Mouse (Mus musculus) heart, embryonic 15.5 days (tissue): ENCODE measurements around the gene Map2k7. TPM values are rescaled to one million over a fixed set of nuclear protein-coding genes. Genes with fewer than 3 reads are reported as not detected.

Experiments used
- ATAC-seq: fragments of 200-750 bp; cut with Nextera tagmentation; replicated peaks from 2 replicates; pipeline ENCODE4 v1.8.0; 2017; ENCODE audit warnings: low read depth, moderate TSS enrichment; ENCODE audit not compliant: insufficient number of reproducible peaks, insufficient read depth, low FRiP score
- H3K27ac ChIP-seq: fragments of 300-500 bp; sonication (generic); 2 replicates; pipeline ENCODE4 v1.5.1; 2015; ENCODE audit warnings: mild to moderate bottlenecking, inconsistent platforms
- H3K27me3 ChIP-seq: fragments of 300-500 bp; sonication (generic); 2 replicates; pipeline ENCODE4 v1.6.1; 2015; ENCODE audit warnings: inconsistent platforms
- H3K36me3 ChIP-seq: fragments of 300-500 bp; sonication (generic); 2 replicates; pipeline ENCODE4 v1.6.1; 2015; ENCODE audit warnings: mild to moderate bottlenecking, inconsistent platforms
- H3K4me1 ChIP-seq: fragments of 300-500 bp; sonication (generic); replicated peaks from 2 replicates; pipeline ENCODE4 v1.6.1; 2015; ENCODE audit warnings: inconsistent platforms
- H3K4me2 ChIP-seq: fragments of 300-500 bp; sonication (generic); 2 replicates; pipeline ENCODE4 v1.6.1; 2015; ENCODE audit warnings: inconsistent platforms, mild to moderate bottlenecking, moderate library complexity
- H3K4me3 ChIP-seq: fragments of 300-500 bp; sonication (generic); 2 replicates; pipeline ENCODE4 v1.5.1; 2015; ENCODE audit warnings: mild to moderate bottlenecking, inconsistent platforms
- H3K9ac ChIP-seq: fragments of 300-500 bp; sonication (generic); 2 replicates; pipeline ENCODE4 v1.6.1; 2015; ENCODE audit warnings: mild to moderate bottlenecking, inconsistent platforms
- H3K9me3 ChIP-seq: fragments of 300-500 bp; sonication (generic); replicated peaks from 2 replicates; pipeline ENCODE4 v1.6.1; 2016; ENCODE audit warnings: inconsistent platforms
- WGBS: fragments of 180-500 bp; shearing (Covaris S2); methylation state at CpG from one replicate; pipeline ENCODE4 v1.1.7; 2015; ENCODE audit warnings: mixed read lengths; 5-methylcytosine and 5-hydroxymethylcytosine counted together
- polyA plus RNA-seq: library from polyadenylated mRNA; unstranded; fragments of >200 nt; fragmentation: Nextera tagmentation; extraction: Ambion mirVana; gene quantifications from 2 replicates; pipeline ENCODE4 v1.2.1, GENCODE M21; 2015

Gene Map2k7
- 21.0 and 24.6 TPM in 2 replicates for polyA plus RNA-seq

DNA sequence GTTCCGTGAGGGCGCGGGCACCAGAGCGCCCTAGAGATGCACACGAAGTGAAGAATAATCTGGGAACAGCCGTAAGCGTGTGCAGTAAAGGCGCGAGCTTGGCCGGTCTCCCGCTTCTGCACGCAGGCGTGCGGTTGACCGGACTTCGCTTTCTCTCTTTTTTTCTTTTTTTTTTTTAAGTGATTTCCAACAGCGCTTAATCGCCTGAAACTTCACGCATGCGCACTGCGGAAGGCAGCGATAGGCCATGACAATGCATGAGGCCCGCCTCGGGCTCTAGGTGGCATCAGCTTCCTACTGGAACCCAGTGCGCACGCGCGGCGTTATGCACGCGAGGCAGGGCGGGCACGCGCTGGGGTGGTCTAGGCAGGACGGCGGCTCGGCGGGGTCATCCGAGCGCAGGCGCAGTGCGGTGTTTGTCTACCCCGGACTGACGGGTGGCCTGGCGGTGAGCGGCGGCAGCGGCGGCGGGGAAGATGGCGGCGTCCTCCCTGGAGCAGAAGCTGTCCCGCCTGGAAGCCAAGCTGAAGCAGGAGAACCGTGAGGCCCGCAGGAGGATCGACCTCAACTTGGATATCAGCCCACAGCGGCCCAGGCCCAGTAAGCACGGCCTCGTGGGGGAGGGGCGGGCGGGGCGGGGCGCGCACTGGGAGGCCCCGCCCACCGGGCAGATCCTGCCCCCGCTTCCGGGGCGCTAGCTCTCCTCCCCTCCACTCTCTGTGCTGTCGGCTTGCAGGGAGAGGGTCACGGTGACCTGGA lies at the start of gene Map2k7, which contains the start of gene Gm49320:
Gene Map2k7, plus strand, starts transcription at position 307 of the 759 bp plus-strand sequence.
Gene Gm49320, plus strand, starts transcription at position 432 of the 759 bp plus-strand sequence.
- Histone ChIP-seq H3K9me3 (no peaks in the 10 kb centered on the region), H3K4me1 (peaks cover 27% of the 10 kb centered on the region), H3K27ac (peak within 1 kb of the TSS; percentile 93), H3K4me2 (peak within 1 kb of the TSS; percentile 72), H3K36me3 (peaks cover 14% of the 10 kb centered on the region), H3K27me3 (no peaks in the 10 kb centered on the region), H3K9ac (peak within 1 kb of the TSS; percentile 78), H3K4me3 (peak within 1 kb of the TSS; percentile 82)
- under 1% methylated on average over 65 of the region's 71 CpGs for WGBS
- ATAC-seq = peak; percentile 95

DNA sequence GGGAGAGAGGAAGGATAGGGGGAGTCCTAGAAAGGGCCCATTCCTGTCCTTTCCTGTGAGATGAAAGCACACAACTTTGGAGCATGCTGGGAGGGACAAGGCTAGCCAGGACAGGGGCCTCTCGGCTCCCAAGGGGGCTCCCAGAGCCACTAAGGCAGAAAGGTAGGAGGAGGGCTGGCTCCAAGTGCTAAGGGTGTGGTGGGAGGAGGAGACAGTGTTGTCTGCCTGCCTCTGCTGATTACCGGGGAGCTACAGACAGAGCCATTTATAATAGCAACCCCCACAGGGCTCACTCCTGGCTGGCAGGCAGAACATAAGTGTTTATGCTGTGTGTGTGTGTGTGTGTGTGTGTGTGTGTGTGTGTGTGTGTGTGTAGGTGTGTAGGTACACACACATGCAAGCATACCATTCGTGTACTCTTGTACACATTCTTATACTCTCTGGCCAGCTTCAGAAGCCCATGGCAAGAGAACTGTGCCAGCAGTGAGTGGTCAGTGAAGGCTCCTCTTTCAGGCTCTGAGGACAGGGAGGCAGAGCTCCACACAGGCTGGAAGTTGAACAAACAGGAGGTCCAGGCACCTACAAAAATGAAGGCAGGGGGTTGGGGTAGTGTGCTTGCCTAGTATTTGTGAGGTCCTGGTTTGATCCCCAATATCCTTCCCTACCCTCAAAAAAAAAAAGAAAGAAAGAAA lies 49.4 kb upstream of the Map2k7 start:
- no peak for ATAC-seq

DNA sequence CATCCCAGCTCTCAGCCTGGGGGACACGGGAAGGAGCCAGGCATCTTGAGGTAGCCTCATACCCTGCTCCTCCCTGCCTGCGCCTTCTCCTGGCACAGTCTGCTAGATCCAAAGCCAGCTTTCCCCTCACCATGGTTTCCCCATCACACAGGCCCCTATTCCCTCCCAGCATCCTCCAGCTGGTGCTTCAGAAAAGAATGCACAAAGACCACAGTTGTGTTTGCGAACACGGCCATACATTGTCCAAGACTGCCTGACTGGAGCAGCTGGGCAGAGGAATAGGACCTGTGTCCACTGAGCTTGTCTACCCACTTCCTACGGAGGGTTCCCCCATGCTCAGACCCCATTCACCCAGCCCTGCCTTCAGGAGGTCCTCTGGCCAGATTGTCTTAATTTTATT lies 46.2 kb upstream of the Map2k7 start:
- 72% methylated on average over 5 of the region's 5 CpGs for WGBS
- no peak overlapping the region for H3K4me3 ChIP-seq
- H3K27me3 ChIP-seq = no peaks in the 10 kb centered on the region
- no peaks in the 10 kb centered on the region for H3K9me3 ChIP-seq
- H3K36me3 ChIP-seq = peaks cover 7% of the 10 kb centered on the region; the same call in 1 of the 2 replicates
- ATAC-seq = no peak
- H3K9ac ChIP-seq = no peak overlapping the region
- H3K4me2 ChIP-seq = no peak overlapping the region
- H3K27ac ChIP-seq = no peak overlapping the region
- peaks cover 8% of the 10 kb centered on the region for H3K4me1 ChIP-seq

More for the DNA sequence above, 49.4 kb upstream of the Map2k7 start:
- no peak overlapping the region for H3K9ac ChIP-seq
- H3K27ac ChIP-seq = no peak overlapping the region
- H3K4me1 ChIP-seq = peaks cover 8% of the 10 kb centered on the region
- peaks cover 23% of the 10 kb centered on the region for H3K36me3 ChIP-seq
- 44% methylated on average over 3 of the region's 3 CpGs for WGBS
- H3K27me3 ChIP-seq = no peaks in the 10 kb centered on the region
- H3K9me3 ChIP-seq = no peaks in the 10 kb centered on the region
- no peak overlapping the region for H3K4me2 ChIP-seq
- H3K4me3 ChIP-seq = no peak overlapping the region

DNA sequence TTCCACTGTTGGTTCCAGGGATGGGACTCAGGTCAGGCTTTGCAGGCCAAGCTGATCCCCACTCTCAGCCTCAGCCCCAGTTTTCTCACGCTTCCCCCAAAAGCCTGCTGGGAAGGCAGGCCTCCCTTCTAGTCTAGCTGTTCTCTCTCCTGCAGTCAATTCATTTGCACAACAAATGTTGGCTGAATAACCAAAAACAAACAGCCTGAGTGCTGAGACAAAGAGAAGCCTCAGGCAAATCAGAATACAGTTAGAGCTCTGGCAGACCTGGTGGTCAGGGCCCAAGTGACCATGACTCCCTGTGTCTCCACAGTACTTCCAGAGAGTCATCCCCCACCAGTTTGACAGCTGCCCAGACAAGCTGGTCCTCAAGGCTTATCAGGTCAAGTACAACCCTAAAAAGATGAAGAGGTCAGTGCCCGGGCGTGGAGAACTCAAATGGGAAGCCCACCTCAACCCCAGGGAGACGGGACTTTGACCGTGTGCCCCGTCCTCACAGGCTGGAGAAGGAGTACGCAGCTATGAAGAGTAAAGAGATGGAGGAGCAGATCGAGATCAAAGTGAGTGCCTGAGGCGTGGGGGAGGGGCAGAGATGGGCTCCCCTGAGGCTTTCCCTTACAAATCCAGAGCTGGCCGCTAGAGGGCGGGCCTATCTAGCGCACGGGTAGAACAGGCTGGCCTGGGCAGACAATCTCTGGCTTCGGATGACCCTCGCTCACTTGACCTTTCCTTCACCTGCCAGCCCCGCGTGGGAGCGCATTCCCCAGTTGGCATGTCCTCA lies 45.5 kb upstream of the Map2k7 start:
- WGBS = 11% methylated on average over 18 of the region's 18 CpGs
- Histone ChIP-seq H3K4me3 (no peak overlapping the region), H3K9me3 (no peaks in the 10 kb centered on the region), H3K4me2 (peak overlapping the region; percentile 17; the same call in 1 of the 2 replicates), H3K36me3 (0 out of 2 replicates have a peak, but pooled peaks cover 5% of the 10 kb centered on the region), H3K27ac (no peak overlapping the region), H3K4me1 (peaks cover 8% of the 10 kb centered on the region), H3K27me3 (no peaks in the 10 kb centered on the region), H3K9ac (no peak overlapping the region)
- peak; percentile 82 for ATAC-seq

DNA sequence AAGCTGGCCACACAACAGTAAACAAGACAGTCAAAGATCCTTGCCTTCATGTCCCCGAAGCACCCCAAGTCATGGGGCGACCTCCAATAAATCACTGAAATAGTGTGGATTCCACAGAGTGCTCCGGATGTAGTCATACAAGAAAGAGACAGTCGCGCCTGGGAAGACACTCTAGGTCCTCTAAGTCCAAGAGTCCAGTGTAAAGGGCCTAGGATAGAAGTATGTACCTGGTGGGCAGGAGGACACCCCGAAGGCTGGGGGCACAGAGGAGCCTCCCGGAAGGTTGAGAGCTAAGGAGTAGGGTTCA lies 45.0 kb upstream of the Map2k7 start:
- Histone ChIP-seq H3K27me3 (no peaks in the 10 kb centered on the region), H3K9me3 (no peaks in the 10 kb centered on the region), H3K4me2 (peak overlapping the region; percentile 17; the same call in 1 of the 2 replicates), H3K4me1 (peaks cover 8% of the 10 kb centered on the region), H3K9ac (no peak overlapping the region), H3K27ac (no peak overlapping the region), H3K36me3 (0 out of 2 replicates have a peak, but pooled peaks cover 5% of the 10 kb centered on the region), H3K4me3 (no peak overlapping the region)
- WGBS = 51% methylated on average over 7 of the region's 7 CpGs
- no peak for ATAC-seq

DNA sequence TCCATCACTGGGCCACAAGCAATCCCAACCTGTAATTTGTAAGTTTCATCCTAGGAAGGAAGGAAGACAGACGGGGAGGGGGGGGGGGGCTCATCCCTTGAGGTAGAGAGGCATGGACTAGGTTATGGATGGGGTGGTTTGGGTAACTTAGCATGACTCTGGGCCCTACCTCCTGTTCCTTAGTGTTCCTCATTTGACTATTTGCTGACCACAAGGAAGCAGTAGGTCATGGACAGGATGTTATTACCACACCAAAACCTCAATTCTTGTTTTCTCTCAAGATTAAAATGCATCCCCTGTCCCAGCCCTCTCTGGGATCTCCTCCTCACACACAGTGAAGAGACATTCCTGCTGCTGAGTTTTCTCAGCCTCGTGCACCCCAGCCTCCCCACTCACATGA lies 37.2 kb upstream of the Map2k7 start:
- peaks cover 6% of the 10 kb centered on the region for H3K4me1 ChIP-seq
- H3K27me3 ChIP-seq = peaks cover 20% of the 10 kb centered on the region
- H3K9ac ChIP-seq = no peak overlapping the region
- H3K4me2 ChIP-seq = no peak overlapping the region
- no peak overlapping the region for H3K4me3 ChIP-seq
- no peak for ATAC-seq
- 54% methylated on average over 2 of the region's 2 CpGs for WGBS
- no peaks in the 10 kb centered on the region for H3K36me3 ChIP-seq
- H3K9me3 ChIP-seq = no peaks in the 10 kb centered on the region
- no peak overlapping the region for H3K27ac ChIP-seq

DNA sequence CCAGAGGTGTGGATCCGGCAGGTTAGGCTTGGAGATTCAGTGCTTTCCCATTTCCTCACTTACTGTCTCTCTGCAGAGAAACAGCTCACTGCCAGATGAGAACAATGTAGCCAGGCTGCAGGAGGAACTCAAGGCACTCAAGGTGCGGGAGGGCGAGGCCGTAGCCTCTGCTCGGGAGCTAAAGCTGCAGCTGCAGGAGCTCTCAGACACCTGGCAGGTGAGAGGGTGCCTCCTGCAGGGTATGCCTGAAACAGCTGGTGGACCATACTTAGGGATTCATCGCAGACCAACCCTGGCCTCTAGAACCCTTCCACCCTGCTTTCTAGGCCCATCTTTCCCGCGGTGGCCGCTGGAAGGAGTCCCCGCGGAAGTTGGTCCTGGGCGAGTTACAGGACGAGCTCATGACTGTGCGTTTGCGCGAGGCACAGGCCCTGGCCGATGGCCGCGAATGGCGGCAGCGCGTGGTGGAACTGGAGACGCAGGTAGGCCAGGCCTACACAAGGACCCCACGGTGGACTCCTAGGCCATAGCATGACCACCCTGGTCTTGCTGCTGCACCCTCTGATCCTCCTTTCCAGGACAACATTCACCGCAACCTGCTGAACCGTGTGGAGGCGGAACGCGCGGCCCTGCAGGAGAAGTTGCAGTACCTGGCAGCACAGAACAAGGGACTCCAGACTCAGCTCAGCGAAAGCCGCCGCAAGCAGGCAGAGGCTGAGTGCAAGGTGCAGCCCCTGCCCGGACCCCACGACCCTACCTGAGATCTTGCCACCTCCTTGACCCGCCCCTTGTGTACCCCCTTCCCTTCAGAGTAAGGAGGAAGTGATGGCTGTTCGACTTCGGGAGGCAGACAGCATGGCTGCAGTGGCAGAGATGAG lies 33.1 kb upstream of the Map2k7 start:
- peaks cover 14% of the 10 kb centered on the region for H3K4me1 ChIP-seq
- no peak overlapping the region for H3K27ac ChIP-seq
- 28% methylated on average over 38 of the region's 38 CpGs for WGBS
- H3K36me3 ChIP-seq = 0 out of 2 replicates have a peak, but pooled peaks cover 3% of the 10 kb centered on the region
- no peaks in the 10 kb centered on the region for H3K9me3 ChIP-seq
- H3K9ac ChIP-seq = no peak overlapping the region
- peaks cover 35% of the 10 kb centered on the region for H3K27me3 ChIP-seq
- peak overlapping the region; percentile 23 for H3K4me3 ChIP-seq
- no peak for ATAC-seq
- peak overlapping the region; percentile 53 for H3K4me2 ChIP-seq

DNA sequence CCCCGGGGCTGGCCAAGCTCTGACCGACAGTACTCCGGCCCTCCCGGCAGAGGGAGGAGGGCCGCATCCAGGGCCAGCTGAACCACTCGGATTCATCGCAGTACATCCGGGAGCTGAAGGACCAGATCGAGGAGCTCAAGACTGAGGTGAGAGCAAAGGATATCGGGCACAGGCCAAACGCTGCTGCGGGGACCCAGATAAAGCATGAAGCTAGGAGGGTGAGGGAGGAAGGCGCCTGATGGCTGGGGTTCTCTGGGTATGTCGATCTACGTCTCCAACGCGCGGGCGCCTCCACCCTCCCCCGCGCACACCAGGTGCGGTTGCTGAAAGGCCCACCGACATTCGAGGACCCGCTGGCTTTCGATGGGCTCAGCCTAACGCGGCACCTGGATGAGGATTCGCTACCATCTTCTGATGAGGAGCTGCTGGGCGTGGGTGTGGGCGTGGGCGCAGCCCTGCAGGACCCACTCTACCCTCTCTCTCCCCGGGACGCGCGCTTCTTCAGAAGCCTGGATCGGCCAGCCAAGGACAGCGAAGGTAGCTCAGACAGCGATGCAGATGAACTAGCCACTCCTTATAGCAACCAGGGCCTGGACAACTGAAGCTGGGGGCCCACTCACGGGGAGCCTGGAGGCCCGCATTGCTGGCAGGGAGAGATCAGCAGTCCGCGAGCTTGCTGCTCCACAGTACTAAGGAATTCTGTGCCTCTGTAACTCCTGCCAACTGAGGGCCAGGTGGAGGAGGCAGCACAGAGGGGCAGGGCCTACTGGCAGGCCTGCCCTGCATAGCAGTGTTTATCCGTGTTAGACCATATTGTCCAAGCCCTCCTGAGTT lies 32.1 kb upstream of the Map2k7 start:
- peak overlapping the region; percentile 28; the same call in 1 of the 2 replicates for H3K9ac ChIP-seq
- peak overlapping the region; percentile 53 for H3K4me2 ChIP-seq
- peak overlapping the region; percentile 23 for H3K4me3 ChIP-seq
- H3K4me1 ChIP-seq = peaks cover 14% of the 10 kb centered on the region
- no peaks in the 10 kb centered on the region for H3K9me3 ChIP-seq
- WGBS = 15% methylated on average over 44 of the region's 44 CpGs
- H3K27ac ChIP-seq = no peak overlapping the region
- peaks cover 35% of the 10 kb centered on the region for H3K27me3 ChIP-seq
- H3K36me3 ChIP-seq = 0 out of 2 replicates have a peak, but pooled peaks cover 3% of the 10 kb centered on the region
- ATAC-seq = 0 out of 2 replicates have a peak, but pooled peaks have one; percentile 31

DNA sequence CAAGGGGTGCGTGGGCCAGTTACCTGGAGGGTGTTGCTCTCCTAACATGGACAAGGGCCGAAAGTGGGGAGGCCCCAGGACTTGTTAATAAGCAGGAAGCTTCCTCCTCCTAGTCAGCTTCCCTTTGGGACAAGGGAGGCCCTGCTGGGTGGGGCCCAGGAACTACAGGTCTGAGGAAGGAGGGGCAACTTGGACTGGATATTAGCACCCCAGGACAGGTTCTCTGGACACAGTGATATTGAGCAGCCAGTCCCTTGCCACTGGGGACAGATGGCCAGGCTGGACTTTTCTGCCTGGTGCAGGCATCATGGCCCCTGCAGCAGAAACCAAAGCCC lies 31.6 kb upstream of the Map2k7 start:
- Histone ChIP-seq H3K4me1 (peaks cover 14% of the 10 kb centered on the region), H3K9me3 (no peaks in the 10 kb centered on the region), H3K36me3 (0 out of 2 replicates have a peak, but pooled peaks cover 3% of the 10 kb centered on the region), H3K27ac (no peak overlapping the region), H3K9ac (no peak overlapping the region), H3K4me2 (peak overlapping the region; percentile 53; the same call in 1 of the 2 replicates), H3K27me3 (peaks cover 35% of the 10 kb centered on the region), H3K4me3 (no peak overlapping the region)
- 65% methylated on average over 2 of the region's 2 CpGs for WGBS
- no peak for ATAC-seq

DNA sequence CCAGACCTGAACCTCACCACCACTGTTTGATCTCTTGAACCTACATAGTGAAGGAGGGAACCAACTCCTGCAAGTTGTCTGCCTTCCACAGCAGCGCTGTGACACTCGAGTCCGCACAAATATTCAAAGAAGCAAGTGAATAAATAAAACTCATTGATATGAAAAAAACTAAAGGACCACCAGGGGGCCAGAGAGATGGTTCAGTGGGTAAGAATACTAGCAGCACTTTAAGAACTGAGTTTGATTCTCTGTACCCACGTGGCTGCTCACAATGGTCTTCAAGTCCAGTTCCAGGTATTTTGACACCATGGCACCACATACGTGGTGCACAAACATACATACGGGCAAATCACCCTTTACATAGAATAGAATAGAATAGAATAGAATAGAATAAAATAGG lies 27.4 kb upstream of the Map2k7 start:
- Histone ChIP-seq H3K27ac (no peak overlapping the region), H3K4me2 (no peak overlapping the region), H3K9ac (no peak overlapping the region), H3K36me3 (0 out of 2 replicates have a peak, but pooled peaks cover 3% of the 10 kb centered on the region), H3K27me3 (peaks cover 47% of the 10 kb centered on the region), H3K4me3 (no peak overlapping the region), H3K9me3 (no peaks in the 10 kb centered on the region), H3K4me1 (peaks cover 33% of the 10 kb centered on the region)
- ATAC-seq = no peak
- WGBS = 77% methylated on average over 6 of the region's 6 CpGs
